Mouse (Mus musculus): ENCODE results near the gene 6430628N08Rik. TPM values are rescaled to one million over a fixed set of nuclear protein-coding genes. Genes with fewer than 3 reads are reported as not detected.

Gene 6430628N08Rik
- polyA plus RNA-seq, 1 experiment: not detected

GRCm38 (mm10) chr4:115873231-115873630, 17.2 kb upstream of the 6430628N08Rik start:
- no peak overlapping the region for H3K4me3 ChIP-seq (replicated peaks; ENCODE audit: control insufficient read depth, low read depth, low read length)
- no peaks in the 10 kb centered on the region for H3K4me1 ChIP-seq (ENCODE audit: control insufficient read depth, insufficient read depth, low read length)
- TF ChIP-seq CTCF (IDR thresholded peaks at IDR 0.05; ENCODE audit: control insufficient read depth, insufficient read depth, low read length) (no peak), POLR2A (IDR thresholded peaks at IDR 0.05; ENCODE audit: borderline replicate concordance, control insufficient read depth, low read depth, low read length) (no peak)
- WGBS: 91% methylated on average over 3 of the region's 3 CpGs
- H3K27ac ChIP-seq (ENCODE audit: control insufficient read depth, insufficient read depth, low read depth, low read length, poor library complexity): no peak overlapping the region

GRCm38 (mm10) chr4:115878216-115878678, 12.2 kb upstream of the 6430628N08Rik start:
- H3K4me3 ChIP-seq (replicated peaks; ENCODE audit: control insufficient read depth, low read depth, low read length): no peak overlapping the region
- no peaks in the 10 kb centered on the region for H3K4me1 ChIP-seq (ENCODE audit: control insufficient read depth, insufficient read depth, low read length)
- WGBS: 81% methylated on average over 11 of the region's 11 CpGs
- no peak for TF ChIP-seq POLR2A (IDR thresholded peaks at IDR 0.05; ENCODE audit: borderline replicate concordance, control insufficient read depth, low read depth, low read length)
- no peak for TF ChIP-seq CTCF (IDR thresholded peaks at IDR 0.05; ENCODE audit: control insufficient read depth, insufficient read depth, low read length)
- H3K27ac ChIP-seq (ENCODE audit: control insufficient read depth, insufficient read depth, low read depth, low read length, poor library complexity): no peak overlapping the region; the same call in 1 of the 2 replicates

GRCm38 (mm10) chr4:115878828-115879227, 11.6 kb upstream of the 6430628N08Rik start:
- Histone ChIP-seq H3K4me3 (replicated peaks; ENCODE audit: control insufficient read depth, low read depth, low read length) (no peak overlapping the region), H3K4me1 (ENCODE audit: control insufficient read depth, insufficient read depth, low read length) (no peaks in the 10 kb centered on the region), H3K27ac (ENCODE audit: control insufficient read depth, insufficient read depth, low read depth, low read length, poor library complexity) (no peak overlapping the region)
- TF ChIP-seq CTCF (IDR thresholded peaks at IDR 0.05; ENCODE audit: control insufficient read depth, insufficient read depth, low read length): no peak
- TF ChIP-seq POLR2A (IDR thresholded peaks at IDR 0.05; ENCODE audit: borderline replicate concordance, control insufficient read depth, low read depth, low read length): no peak
- 80% methylated on average over 9 of the region's 9 CpGs for WGBS

- WGBS: 41% methylated on average over 1 of the region's 1 CpGs
Measured at GRCm38 (mm10) chr4:115881183-115881582, 9.3 kb upstream of the 6430628N08Rik start.

GRCm38 (mm10) chr4:115882195-115882594, 8.3 kb upstream of the 6430628N08Rik start:
- 51% methylated on average over 4 of the region's 4 CpGs for whole genome bisulfite sequencing
- no peak overlapping the region for H3K27ac ChIP-seq (ENCODE audit: control insufficient read depth, insufficient read depth, low read depth, low read length, poor library complexity)
- H3K4me1 ChIP-seq (ENCODE audit: control insufficient read depth, insufficient read depth, low read length): no peaks in the 10 kb centered on the region
- no peak for TF ChIP-seq CTCF (IDR thresholded peaks at IDR 0.05; ENCODE audit: control insufficient read depth, insufficient read depth, low read length)
- TF ChIP-seq POLR2A (IDR thresholded peaks at IDR 0.05; ENCODE audit: borderline replicate concordance, control insufficient read depth, low read depth, low read length): no peak
- H3K4me3 ChIP-seq (replicated peaks; ENCODE audit: control insufficient read depth, low read depth, low read length): no peak overlapping the region

More at GRCm38 (mm10) chr4:115881183-115881582, 9.3 kb upstream of the 6430628N08Rik start:
- Histone ChIP-seq H3K27ac (ENCODE audit: control insufficient read depth, insufficient read depth, low read depth, low read length, poor library complexity) (no peak overlapping the region), H3K4me3 (replicated peaks; ENCODE audit: control insufficient read depth, low read depth, low read length) (no peak overlapping the region), H3K4me1 (ENCODE audit: control insufficient read depth, insufficient read depth, low read length) (no peaks in the 10 kb centered on the region)
- TF ChIP-seq CTCF (IDR thresholded peaks at IDR 0.05; ENCODE audit: control insufficient read depth, insufficient read depth, low read length) (no peak), POLR2A (IDR thresholded peaks at IDR 0.05; ENCODE audit: borderline replicate concordance, control insufficient read depth, low read depth, low read length) (no peak)

- WGBS: 75% methylated on average over 6 of the region's 6 CpGs
- H3K4me1 ChIP-seq (ENCODE audit: control insufficient read depth, insufficient read depth, low read length): no peaks in the 10 kb centered on the region
- no peak within 1 kb of the TSS for H3K27ac ChIP-seq (ENCODE audit: control insufficient read depth, insufficient read depth, low read depth, low read length, poor library complexity)
- no peak within 1 kb of the TSS for H3K4me3 ChIP-seq (replicated peaks; ENCODE audit: control insufficient read depth, low read depth, low read length)
- TF ChIP-seq POLR2A (IDR thresholded peaks at IDR 0.05; ENCODE audit: borderline replicate concordance, control insufficient read depth, low read depth, low read length) (no peak), CTCF (IDR thresholded peaks at IDR 0.05; ENCODE audit: control insufficient read depth, insufficient read depth, low read length) (no peak)
Measured at GRCm38 (mm10) chr4:115884022-115884421, 6.4 kb upstream of the 6430628N08Rik start, which contains the start of gene Kncn. Gene Kncn (plus strand): TSS chr4:115884400.

GRCm38 (mm10) chr4:115885846-115886245, 4.6 kb upstream of the 6430628N08Rik start:
- Histone ChIP-seq H3K27ac (ENCODE audit: control insufficient read depth, insufficient read depth, low read depth, low read length, poor library complexity) (no peak overlapping the region), H3K4me3 (replicated peaks; ENCODE audit: control insufficient read depth, low read depth, low read length) (no peak overlapping the region), H3K4me1 (ENCODE audit: control insufficient read depth, insufficient read depth, low read length) (no peaks in the 10 kb centered on the region; the same call in 1 of the 2 replicates)
- 68% methylated on average over 3 of the region's 3 CpGs for WGBS
- no peak for TF ChIP-seq POLR2A (IDR thresholded peaks at IDR 0.05; ENCODE audit: borderline replicate concordance, control insufficient read depth, low read depth, low read length)
- TF ChIP-seq CTCF (IDR thresholded peaks at IDR 0.05; ENCODE audit: control insufficient read depth, insufficient read depth, low read length): no peak

GRCm38 (mm10) chr4:115886875-115887274, 3.6 kb upstream of the 6430628N08Rik start:
- Histone ChIP-seq H3K4me1 (ENCODE audit: control insufficient read depth, insufficient read depth, low read length) (no peaks in the 10 kb centered on the region; the same call in 1 of the 2 replicates), H3K4me3 (replicated peaks; ENCODE audit: control insufficient read depth, low read depth, low read length) (no peak overlapping the region), H3K27ac (ENCODE audit: control insufficient read depth, insufficient read depth, low read depth, low read length, poor library complexity) (no peak overlapping the region)
- TF ChIP-seq CTCF (IDR thresholded peaks at IDR 0.05; ENCODE audit: control insufficient read depth, insufficient read depth, low read length) (no peak), POLR2A (IDR thresholded peaks at IDR 0.05; ENCODE audit: borderline replicate concordance, control insufficient read depth, low read depth, low read length) (no peak)
- WGBS: 44% methylated on average over 1 of the region's 1 CpGs

- no peak overlapping the region for H3K27ac ChIP-seq (ENCODE audit: control insufficient read depth, insufficient read depth, low read depth, low read length, poor library complexity)
- H3K4me3 ChIP-seq (replicated peaks; ENCODE audit: control insufficient read depth, low read depth, low read length): no peak overlapping the region
- TF ChIP-seq CTCF (IDR thresholded peaks at IDR 0.05; ENCODE audit: control insufficient read depth, insufficient read depth, low read length) (no peak), POLR2A (IDR thresholded peaks at IDR 0.05; ENCODE audit: borderline replicate concordance, control insufficient read depth, low read depth, low read length) (no peak)
- 14% methylated on average over 6 of the region's 6 CpGs for WGBS
- no peaks in the 10 kb centered on the region; the same call in 1 of the 2 replicates for H3K4me1 ChIP-seq (ENCODE audit: control insufficient read depth, insufficient read depth, low read length)
Measured at GRCm38 (mm10) chr4:115890066-115890465, 399 bp upstream of the 6430628N08Rik start.

All from bone marrow, adult 2 months (tissue).